Mouse (Mus musculus): ENCODE data around the gene Slc25a11. TPM values are rescaled to one million over a fixed set of nuclear protein-coding genes. Genes with fewer than 3 reads are reported as not detected.
A peak's percentile ranks its signal among the peaks of the same experiment; 100 is the strongest.

Gene Slc25a11
- polyA plus RNA-seq, 1 experiment from 2014 or later: 143 TPM

- WGBS (ENCODE audit: insufficient replicate concordance): 52% methylated on average over 12 of the region's 12 CpGs
- TF ChIP-seq CTCF (IDR thresholded peaks at IDR 0.05; ENCODE audit: low read depth): no peak
- no peak for TF ChIP-seq EP300 (IDR thresholded peaks at IDR 0.05; ENCODE audit: low read depth)
- no peaks in the 10 kb centered on the region for H3K9me3 ChIP-seq (ENCODE audit: low read length)
- peak overlapping the region; percentile 100; the same call in 1 of the 2 replicates for H3K4me3 ChIP-seq (ENCODE audit: low read depth, low read length)
- H3K4me1 ChIP-seq (ENCODE audit: insufficient read depth): peaks cover 52% of the 10 kb centered on the region
- no peaks in the 10 kb centered on the region for H3K27me3 ChIP-seq (ENCODE audit: insufficient read depth, low read length)
- DNase-seq (peak; percentile 57), ATAC-seq (no peak)
- peaks cover 38% of the 10 kb centered on the region for H3K36me3 ChIP-seq (replicated peaks; ENCODE audit: insufficient read depth, low read length)
- H3K4me2 ChIP-seq (ENCODE audit: low read depth, low read length): peak overlapping the region; percentile 96
- peak overlapping the region; percentile 99 for H3K27ac ChIP-seq (ENCODE audit: low read depth)
- H3K9ac ChIP-seq (replicated peaks): peak overlapping the region; percentile 27; the same call in 1 of the 2 replicates
Measured at GRCm38 (mm10) chr11:70650322-70651175, 3.3 kb upstream of the Slc25a11 start.

GRCm38 (mm10) chr11:70649185-70649734 lies 2.0 kb upstream of the Slc25a11 start:
- DNase-seq (no peak), ATAC-seq (no peak)
- Histone ChIP-seq H3K36me3 (replicated peaks; ENCODE audit: insufficient read depth, low read length) (peaks cover 50% of the 10 kb centered on the region), H3K9ac (replicated peaks) (no peak overlapping the region), H3K27me3 (ENCODE audit: insufficient read depth, low read length) (no peaks in the 10 kb centered on the region), H3K4me1 (ENCODE audit: insufficient read depth) (peaks cover 53% of the 10 kb centered on the region), H3K9me3 (ENCODE audit: low read length) (no peaks in the 10 kb centered on the region), H3K27ac (ENCODE audit: low read depth) (0 out of 2 replicates have a peak overlapping the region, but pooled peaks have one; percentile 99), H3K4me3 (ENCODE audit: low read depth, low read length) (peak overlapping the region; percentile 74), H3K4me2 (ENCODE audit: low read depth, low read length) (peak overlapping the region; percentile 96)
- TF ChIP-seq CTCF (IDR thresholded peaks at IDR 0.05; ENCODE audit: low read depth) (no peak), EP300 (IDR thresholded peaks at IDR 0.05; ENCODE audit: low read depth) (no peak)
- WGBS (ENCODE audit: insufficient replicate concordance): 70% methylated on average over 8 of the region's 8 CpGs

GRCm38 (mm10) chr11:70648512-70648911 lies 1.2 kb upstream of the Slc25a11 start:
- H3K9ac ChIP-seq (replicated peaks): peak overlapping the region; percentile 90
- ATAC-seq: no peak
- H3K36me3 ChIP-seq (replicated peaks; ENCODE audit: insufficient read depth, low read length): peaks cover 53% of the 10 kb centered on the region
- peak overlapping the region; percentile 97 for H3K27ac ChIP-seq (ENCODE audit: low read depth)
- peak overlapping the region; percentile 74 for H3K4me3 ChIP-seq (ENCODE audit: low read depth, low read length)
- no peaks in the 10 kb centered on the region for H3K27me3 ChIP-seq (ENCODE audit: insufficient read depth, low read length)
- H3K4me2 ChIP-seq (ENCODE audit: low read depth, low read length): peak overlapping the region; percentile 96
- WGBS (ENCODE audit: insufficient replicate concordance): 20% methylated on average over 4 of the region's 4 CpGs
- H3K9me3 ChIP-seq (ENCODE audit: low read length): no peaks in the 10 kb centered on the region
- peaks cover 53% of the 10 kb centered on the region for H3K4me1 ChIP-seq (ENCODE audit: insufficient read depth)
- DNase-seq: no peak
- TF ChIP-seq CTCF (IDR thresholded peaks at IDR 0.05; ENCODE audit: low read depth) (no peak), EP300 (IDR thresholded peaks at IDR 0.05; ENCODE audit: low read depth) (peak; percentile 80)

- DNase-seq (peak; percentile 57), ATAC-seq (no peak)
- WGBS (ENCODE audit: insufficient replicate concordance): 2% methylated on average over 28 of the region's 28 CpGs
- no peak for TF ChIP-seq CTCF (IDR thresholded peaks at IDR 0.05; ENCODE audit: low read depth)
- TF ChIP-seq EP300 (IDR thresholded peaks at IDR 0.05; ENCODE audit: low read depth): no peak
- Histone ChIP-seq H3K9me3 (ENCODE audit: low read length) (no peaks in the 10 kb centered on the region), H3K4me2 (ENCODE audit: low read depth, low read length) (peak overlapping the region; percentile 96), H3K27ac (ENCODE audit: low read depth) (peak overlapping the region; percentile 97), H3K4me1 (ENCODE audit: insufficient read depth) (peaks cover 53% of the 10 kb centered on the region), H3K27me3 (ENCODE audit: insufficient read depth, low read length) (no peaks in the 10 kb centered on the region), H3K9ac (replicated peaks) (peak overlapping the region; percentile 90), H3K36me3 (replicated peaks; ENCODE audit: insufficient read depth, low read length) (peaks cover 52% of the 10 kb centered on the region), H3K4me3 (ENCODE audit: low read depth, low read length) (peak overlapping the region; percentile 74)
Measured at GRCm38 (mm10) chr11:70647716-70648420, 589 bp upstream of the Slc25a11 start.

GRCm38 (mm10) chr11:70646259-70646555 lies 1.1 kb downstream of the Slc25a11 start:
- peak overlapping the region; percentile 96 for H3K4me2 ChIP-seq (ENCODE audit: low read depth, low read length)
- H3K27ac ChIP-seq (ENCODE audit: low read depth): peak overlapping the region; percentile 93
- TF ChIP-seq CTCF (IDR thresholded peaks at IDR 0.05; ENCODE audit: low read depth): no peak
- TF ChIP-seq EP300 (IDR thresholded peaks at IDR 0.05; ENCODE audit: low read depth): no peak
- no peaks in the 10 kb centered on the region for H3K9me3 ChIP-seq (ENCODE audit: low read length)
- DNase-seq (no peak), ATAC-seq (no peak)
- no peaks in the 10 kb centered on the region for H3K27me3 ChIP-seq (ENCODE audit: insufficient read depth, low read length)
- 16% methylated on average over 3 of the region's 3 CpGs for WGBS (ENCODE audit: insufficient replicate concordance)
- peaks cover 39% of the 10 kb centered on the region for H3K4me1 ChIP-seq (ENCODE audit: insufficient read depth)
- peak overlapping the region; percentile 74 for H3K4me3 ChIP-seq (ENCODE audit: low read depth, low read length)
- H3K36me3 ChIP-seq (replicated peaks; ENCODE audit: insufficient read depth, low read length): peaks cover 40% of the 10 kb centered on the region
- H3K9ac ChIP-seq (replicated peaks): peak overlapping the region; percentile 86

Measured in liver, postnatal 0 days (tissue).